Mouse (Mus musculus): Measurements from ENCODE around the gene Slc16a12.

DNA sequence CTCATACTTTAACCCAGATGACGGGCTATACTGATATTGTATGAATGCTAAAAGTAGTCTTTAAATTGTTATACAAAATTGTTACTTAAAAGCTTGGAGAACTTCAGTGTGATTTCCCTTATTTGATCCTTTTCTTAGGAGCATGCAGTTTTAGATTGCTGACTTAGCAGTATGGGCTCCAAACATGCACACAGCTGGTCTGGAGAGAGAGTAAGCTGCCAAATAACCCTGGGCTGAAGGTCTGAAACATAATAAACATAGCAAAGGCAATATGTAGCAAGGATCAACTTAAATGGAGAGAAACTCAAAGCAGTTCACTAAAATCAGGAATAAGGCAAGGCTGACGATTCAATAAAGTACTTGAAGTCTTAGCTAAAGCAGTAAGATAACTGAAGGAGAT lies 35.4 kb upstream of the Slc16a12 start:
- TF ChIP-seq POLR2A (IDR thresholded peaks at IDR 0.05; ENCODE audit: insufficient read depth, low read depth, low read length) = no peak
- no peak for TF ChIP-seq CTCF (IDR thresholded peaks at IDR 0.05; ENCODE audit: insufficient read depth, low read depth, low read length)

Measured in olfactory bulb, adult 2 months (tissue).